Comparison of ENCODE assay signal across 14 mouse cellular contexts in the genomic region with DNA sequence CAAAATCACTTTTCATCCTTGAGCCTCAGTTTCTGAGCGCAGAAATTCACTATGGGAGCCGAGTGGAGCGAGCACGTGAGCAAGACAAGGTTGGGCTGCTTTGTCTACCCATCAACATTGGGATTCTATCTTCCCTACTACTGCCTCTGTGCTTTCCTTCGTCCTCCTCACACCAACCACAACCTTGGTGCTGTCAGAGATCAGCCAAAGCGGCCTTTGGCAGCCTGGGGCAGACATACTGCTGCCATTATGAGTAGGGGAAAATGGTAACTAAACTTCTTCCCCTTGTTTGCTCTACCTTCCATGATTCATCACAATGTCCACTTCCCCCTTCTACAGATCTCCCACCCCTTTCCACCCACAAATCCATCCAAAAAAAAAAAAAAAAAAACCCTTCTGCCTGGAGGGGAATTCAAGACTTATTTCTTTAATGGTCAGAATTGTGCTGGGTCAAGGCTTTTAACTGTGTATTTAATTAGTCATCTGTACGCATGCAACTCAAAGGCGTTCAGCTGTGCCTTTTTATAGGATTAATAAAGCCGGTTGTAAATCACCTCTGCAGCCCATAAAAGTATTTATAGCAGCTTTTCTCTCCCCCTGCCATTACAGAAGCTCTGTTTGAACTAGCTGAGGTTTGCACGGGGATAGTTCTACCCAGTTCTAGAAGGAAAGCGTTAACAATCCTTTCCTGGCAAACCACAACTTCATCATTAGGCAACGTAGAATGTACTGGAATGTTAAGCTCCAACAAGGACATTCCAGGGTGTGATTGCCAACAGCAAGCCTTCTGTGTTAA.
A peak's percentile ranks its signal among the peaks of the same experiment; 100 is the strongest.
DNase-seq lines count a peak whose midpoint lies in the region; ATAC-seq and TF ChIP-seq lines count a peak whose summit lies in the region.
"Had no signal": no experiment of that assay in that cellular context is flagged by ENCODE, and none has a peak within 500 bp of the region (broad histone marks: within the 10 kb centered on the region; RNA-seq: fewer than 3 reads in every experiment).

No protein-coding gene starts in this region.

- peak overlapping the region; percentile 73; the same call in 1 of the 2 replicates for H3K27ac ChIP-seq in stomach, embryonic 16.5 days (ENCODE audit: low read length)
- no peak overlapping the region for H3K27ac ChIP-seq in liver, embryonic 12.5 days
- H3K27ac ChIP-seq: midbrain, embryonic 12.5 days had no signal

- no peak overlapping the region for H3K4me2 ChIP-seq in stomach, embryonic 16.5 days (ENCODE audit: low read depth, low read length)
- no peak overlapping the region for H3K4me2 ChIP-seq in liver, embryonic 12.5 days
- H3K4me2 ChIP-seq: midbrain, embryonic 12.5 days had no signal

- WGBS in lung, adult 2 months = 70% methylated on average over 12 of the region's 12 CpGs
- WGBS in stomach, embryonic 16.5 days = 58% methylated on average over 12 of the region's 12 CpGs
- WGBS in liver, embryonic 12.5 days (ENCODE audit: insufficient replicate concordance) = 76% methylated on average over 12 of the region's 12 CpGs

- H3K9ac ChIP-seq in stomach, embryonic 16.5 days (ENCODE audit: low read length) = no peak overlapping the region
- H3K9ac ChIP-seq in liver, embryonic 12.5 days = no peak overlapping the region
- H3K9ac ChIP-seq: midbrain, embryonic 12.5 days had no signal

- intact Hi-C loops in left cerebral cortex, postnatal 25 days (cut with DNase I) = no loop called here

- no peak for TF ChIP-seq POLR2A in lung, adult 2 months (IDR thresholded peaks at IDR 0.05; ENCODE audit: borderline replicate concordance, extremely low read depth, low read depth, low read length)

- no peaks in the 10 kb centered on the region for H3K36me3 ChIP-seq in stomach, embryonic 16.5 days (ENCODE audit: control insufficient read depth, insufficient read depth, low read length)
- H3K36me3 ChIP-seq in liver, embryonic 12.5 days = no peaks in the 10 kb centered on the region
- H3K36me3 ChIP-seq: G1E; midbrain, embryonic 12.5 days had no signal

- H3K4me3 ChIP-seq in lung, adult 2 months (replicated peaks; ENCODE audit: extremely low read depth, low read depth, low read length) = no peak overlapping the region
- H3K4me3 ChIP-seq in stomach, embryonic 16.5 days (replicated peaks; ENCODE audit: low read length) = no peak overlapping the region
- H3K4me3 ChIP-seq in liver, embryonic 12.5 days = no peak overlapping the region
- H3K4me3 ChIP-seq: midbrain, embryonic 12.5 days had no signal

- DNase-seq in adrenal gland, postnatal 14 days = peak; percentile 20
- no peak for DNase-seq in adrenal gland, postnatal 4 days (ENCODE audit: low spot score in 2 of 2)
- peak; percentile 38 for DNase-seq in lung, postnatal 25 days (ENCODE audit: low spot score)
- no peak for DNase-seq in lung, adult 2 months
- peak; percentile 57 for DNase-seq in kidney, postnatal 14 days
- no peak for DNase-seq in left cerebral cortex, postnatal 25 days (ENCODE audit: low spot score in 2 of 2)
- DNase-seq: adrenal gland, postnatal 10 days; cerebellum, adult 8-10 months; heart, postnatal 36 days; right cerebral cortex, postnatal 25 days had no signal

- peak; percentile 53; the same call in 1 of the 2 replicates for ATAC-seq in stomach, embryonic 16.5 days (ENCODE audit: insufficient read depth, low FRiP score)
- ATAC-seq in liver, embryonic 12.5 days = no peak

- TF ChIP-seq CTCF in lung, adult 2 months (IDR thresholded peaks at IDR 0.05; ENCODE audit: insufficient read depth, low read length) = no peak

- no peaks in the 10 kb centered on the region for H3K27me3 ChIP-seq in stomach, embryonic 16.5 days (ENCODE audit: control insufficient read depth, insufficient read depth, low read length)
- H3K27me3 ChIP-seq in liver, embryonic 12.5 days (replicated peaks) = no peaks in the 10 kb centered on the region
- H3K27me3 ChIP-seq: midbrain, embryonic 12.5 days had no signal

- H3K9me3 ChIP-seq in stomach, embryonic 16.5 days (replicated peaks; ENCODE audit: control insufficient read depth, low read length) = no peaks in the 10 kb centered on the region
- no peaks in the 10 kb centered on the region for H3K9me3 ChIP-seq in liver, embryonic 12.5 days (replicated peaks)
- H3K9me3 ChIP-seq: G1E; midbrain, embryonic 12.5 days had no signal

- H3K4me1 ChIP-seq in lung, adult 2 months (ENCODE audit: control insufficient read depth, insufficient read depth, low read length) = 0 out of 2 replicates have a peak, but pooled peaks cover 2% of the 10 kb centered on the region
- peaks cover 7% of the 10 kb centered on the region for H3K4me1 ChIP-seq in stomach, embryonic 16.5 days (ENCODE audit: control insufficient read depth, insufficient read depth, low read length)
- no peaks in the 10 kb centered on the region for H3K4me1 ChIP-seq in liver, embryonic 12.5 days
- H3K4me1 ChIP-seq: midbrain, embryonic 12.5 days had no signal

Comparison
In these comparisons a context has a peak if more than half of its experiments do, and no peak if none do; other contexts are left out.
1. DNase-seq: peak in adrenal gland, postnatal 14 days (single experiment), lung, postnatal 25 days (single experiment) and kidney, postnatal 14 days (single experiment); none in adrenal gland, postnatal 4 days (0 of 2), lung, adult 2 months (single experiment) and left cerebral cortex, postnatal 25 days (0 of 2).